Mouse (Mus musculus): Measurements from ENCODE around the gene Slx4.

- TF ChIP-seq CTCF (conservative IDR thresholded peaks at IDR 0.05; ENCODE audit: insufficient read depth, insufficient read length, low read depth, low read length) = no peak
- TF ChIP-seq POLR2A (IDR thresholded peaks at IDR 0.05; ENCODE audit: low read depth, low read length) = no peak
These were observed 33.2 kb upstream of the Slx4 start, which contains the start of gene Dnase1 for GRCm38 (mm10) chr16:4036807-4037206.

Data from kidney, adult 2 months (tissue).